Mouse (Mus musculus) heart, adult 2 months (tissue): ENCODE results near the gene Acbd6. TPM values are rescaled to one million over a fixed set of nuclear protein-coding genes. Genes with fewer than 3 reads are reported as not detected.

ENCODE experiments used
- DNase-seq, 2 experiments: peaks; one replicate each; pipeline ENCODE4 v3.0.0; 2021
- H3K27ac ChIP-seq: fragments of 200-600 bp; 2 replicates; pipeline ENCODE4 v1.8.1; 2022
- H3K27me3 ChIP-seq: fragments of 200-500 bp; 2 replicates; pipeline ENCODE4 v1.6.1; 2012; ENCODE audit warnings: mild to moderate bottlenecking, low read length, inconsistent platforms, mixed read lengths; ENCODE audit not compliant: control insufficient read depth, insufficient read depth
- H3K36me3 ChIP-seq: fragments of 200-500 bp; 2 replicates; pipeline ENCODE4 v1.6.1; 2012; ENCODE audit warnings: low read length, inconsistent platforms; ENCODE audit not compliant: control insufficient read depth, insufficient read depth
- H3K4me1 ChIP-seq: fragments of 200-500 bp; 2 replicates; pipeline ENCODE4 v1.6.1; 2011; ENCODE audit warnings: low read length; ENCODE audit not compliant: control insufficient read depth, insufficient read depth
- H3K4me3 ChIP-seq: fragments of 200-600 bp; 2 replicates; pipeline ENCODE4 v1.8.1; 2022
- H3K79me2 ChIP-seq: fragments of 200-500 bp; replicated peaks from 2 replicates; pipeline ENCODE4 v1.6.1; 2012; ENCODE audit warnings: mild to moderate bottlenecking, inconsistent platforms, low read length, moderate library complexity, mixed read lengths; ENCODE audit not compliant: control insufficient read depth, insufficient read depth
- H3K9ac ChIP-seq: fragments of 200-500 bp; 2 replicates; pipeline ENCODE4 v1.6.1; 2012; ENCODE audit warnings: low read depth, mild to moderate bottlenecking, control low read depth, inconsistent platforms, low read length, mixed read lengths
- CTCF ChIP-seq: fragments of 200-600 bp; IDR thresholded peaks from 2 replicates; pipeline ENCODE4 v1.8.1; 2022; ENCODE audit warnings: antibody characterized with exemption, mild to moderate bottlenecking, moderate library complexity
- EP300 ChIP-seq: fragments of 200-500 bp; IDR thresholded peaks from 2 replicates; pipeline ENCODE4 v1.6.1; 2011; ENCODE audit warnings: low read depth, low read length, control low read depth; ENCODE audit not compliant: insufficient read depth
- POLR2A ChIP-seq: fragments of 200-500 bp; IDR thresholded peaks from 2 replicates; pipeline ENCODE4 v1.6.1; 2011; ENCODE audit warnings: mild to moderate bottlenecking, low read depth, low read length, control low read depth; ENCODE audit not compliant: insufficient read depth
- WGBS: fragments of 180-500 bp; shearing (Covaris S2); methylation state at CpG from one replicate; pipeline ENCODE4 v1.1.7; 2018; 5-methylcytosine and 5-hydroxymethylcytosine counted together
- intact Hi-C: fragments of 180-260 bp; cut with DNase I; formaldehyde crosslinking; loops from one replicate; pipeline ENCODE4 v1.15.1; 2025
- polyA plus RNA-seq: library from polyadenylated mRNA; depleted of rRNA; stranded (reverse); fragments of >200 nt; gene quantifications from 2 replicates; pipeline ENCODE4 v1.2.3, GENCODE M21; 2012
- total RNA-seq, 2 experiments: library from RNA; stranded (reverse); gene quantifications; 2 replicates each; pipeline ENCODE4 v1.2.3; 2021

The Acbd6 gene
- total and polyA plus RNA-seq, 3 experiments, result 55.7 to 63.6 (median 57.1) TPM

DNA sequence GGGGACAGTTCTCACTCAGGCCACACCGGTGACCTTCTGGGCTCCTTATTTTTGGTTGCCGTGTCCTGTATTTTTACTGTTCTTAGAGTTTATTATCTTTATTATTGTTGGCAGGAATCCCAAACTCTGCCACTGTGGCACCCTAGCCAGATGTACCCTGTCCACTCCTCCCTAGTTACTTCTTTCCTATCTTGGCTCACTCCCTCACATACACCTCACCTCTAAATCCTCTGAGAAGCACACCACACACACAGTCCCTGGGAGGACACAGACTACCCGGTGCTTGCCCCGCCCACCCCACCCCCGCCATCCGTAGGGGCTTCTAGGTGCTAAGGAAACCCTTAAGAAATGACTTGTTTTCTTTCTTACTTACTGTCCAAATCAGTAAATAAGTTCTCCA, 117.7 kb downstream of the Acbd6 start:
- H3K27ac ChIP-seq, result no peak overlapping the region
- H3K79me2 ChIP-seq, result no peaks in the 10 kb centered on the region
- no peak overlapping the region for H3K4me3 ChIP-seq
- no peaks in the 10 kb centered on the region for H3K36me3 ChIP-seq
- no peaks in the 10 kb centered on the region for H3K27me3 ChIP-seq
- 74% methylated on average over 6 of the region's 6 CpGs for WGBS
- intact Hi-C loops, result no loop called here
- TF ChIP-seq CTCF (no peak), EP300 (no peak), POLR2A (no peak)
- H3K4me1 ChIP-seq, result no peaks in the 10 kb centered on the region
- DNase-seq, result no peak
- H3K9ac ChIP-seq, result no peak overlapping the region

DNA sequence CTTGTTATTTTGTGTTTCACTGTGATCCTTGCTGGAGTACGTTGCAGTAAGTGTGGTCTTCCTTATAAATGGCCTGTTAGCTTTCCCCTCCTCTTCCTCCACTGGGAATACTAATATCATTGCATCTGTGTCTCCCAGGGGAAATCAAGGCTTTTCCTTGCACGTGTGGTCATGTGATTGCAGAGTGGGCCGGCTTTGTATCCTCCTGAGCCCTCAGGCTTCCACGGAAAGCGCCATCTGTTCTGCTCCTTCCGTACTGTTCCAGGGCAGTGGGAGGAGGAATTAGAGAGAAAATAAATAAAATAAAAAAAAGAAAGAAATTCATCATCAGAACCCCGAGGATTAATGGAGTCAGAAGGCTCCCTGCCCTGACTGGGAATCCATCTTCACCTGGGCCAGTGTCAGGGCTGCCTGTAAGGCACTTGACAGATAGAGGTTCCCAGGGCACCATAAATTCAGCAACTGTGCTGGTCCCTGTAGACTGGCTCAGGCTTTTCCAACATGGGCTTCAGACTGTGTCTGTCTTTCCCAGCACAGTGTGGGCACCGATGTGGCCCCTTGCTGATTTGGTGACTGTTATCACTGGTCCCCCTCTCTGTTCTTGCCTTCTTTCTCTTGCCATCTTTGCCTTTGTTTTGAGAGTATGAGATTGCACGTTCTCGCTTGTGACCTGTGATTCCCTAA, 123.3 kb downstream of the Acbd6 start:
- H3K4me3 ChIP-seq, result no peak overlapping the region
- intact Hi-C loops, result no loop called here
- no peak overlapping the region for H3K9ac ChIP-seq
- 64% methylated on average over 10 of the region's 10 CpGs for WGBS
- H3K36me3 ChIP-seq, result no peaks in the 10 kb centered on the region
- H3K4me1 ChIP-seq, result no peaks in the 10 kb centered on the region
- TF ChIP-seq POLR2A (no peak), EP300 (no peak), CTCF (no peak)
- no peaks in the 10 kb centered on the region for H3K79me2 ChIP-seq
- no peak overlapping the region for H3K27ac ChIP-seq
- H3K27me3 ChIP-seq, result no peaks in the 10 kb centered on the region
- no peak for DNase-seq

DNA sequence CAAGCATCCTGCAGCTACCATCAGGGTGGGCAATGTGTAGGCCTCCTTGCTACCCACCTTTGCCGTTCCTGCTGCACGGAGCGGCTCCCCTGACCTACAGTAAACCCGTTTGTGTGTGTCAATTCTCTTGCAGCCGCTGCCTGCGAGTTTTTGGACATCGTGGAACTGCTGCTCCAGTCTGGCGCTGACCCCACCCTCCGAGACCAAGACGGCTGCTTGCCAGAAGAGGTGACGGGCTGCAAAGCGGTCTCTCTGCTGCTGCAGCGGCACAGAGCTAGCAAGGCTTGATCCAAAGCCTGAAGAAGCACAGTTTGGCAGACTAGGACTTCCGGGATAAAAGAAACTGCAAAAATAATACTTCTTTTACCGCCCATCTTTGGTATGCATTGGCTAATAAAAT, 128.9 kb downstream of the Acbd6 start:
- no peak for TF ChIP-seq CTCF
- no peak for TF ChIP-seq POLR2A
- TF ChIP-seq EP300, result no peak
- DNase-seq, result no peak
- H3K36me3 ChIP-seq, result no peaks in the 10 kb centered on the region
- no peak overlapping the region for H3K4me3 ChIP-seq
- no peaks in the 10 kb centered on the region for H3K4me1 ChIP-seq
- H3K27ac ChIP-seq, result no peak overlapping the region
- H3K27me3 ChIP-seq, result no peaks in the 10 kb centered on the region
- H3K79me2 ChIP-seq, result no peaks in the 10 kb centered on the region
- intact Hi-C loops, result no loop called here
- 86% methylated on average over 15 of the region's 15 CpGs for WGBS
- H3K9ac ChIP-seq, result no peak overlapping the region

DNA sequence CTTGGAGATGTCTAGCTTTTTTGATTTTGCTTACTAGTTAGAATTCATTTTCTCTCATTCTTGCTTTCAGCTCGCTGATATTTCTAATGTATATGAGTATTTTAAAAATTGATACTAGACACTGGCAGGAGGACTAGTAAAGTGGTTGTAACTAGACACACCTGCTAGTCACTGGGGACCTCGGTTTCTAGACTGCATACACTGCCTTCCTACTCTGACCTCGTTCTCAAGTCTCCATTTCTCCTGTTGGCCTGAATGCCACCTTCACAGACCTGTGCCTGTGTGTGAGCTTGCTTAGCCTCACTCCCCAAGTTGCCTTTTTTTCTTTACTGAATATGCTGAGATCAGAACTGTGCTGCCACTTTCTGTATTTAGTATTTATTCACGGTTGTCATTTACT, 131.2 kb downstream of the Acbd6 start:
- 90% methylated on average over 4 of the region's 4 CpGs for WGBS
- Histone ChIP-seq H3K27ac (no peak overlapping the region), H3K4me3 (no peak overlapping the region), H3K79me2 (no peaks in the 10 kb centered on the region), H3K9ac (no peak overlapping the region), H3K27me3 (no peaks in the 10 kb centered on the region), H3K36me3 (no peaks in the 10 kb centered on the region), H3K4me1 (no peaks in the 10 kb centered on the region)
- no peak for DNase-seq
- intact Hi-C loops, result no loop called here
- TF ChIP-seq POLR2A, result no peak

DNA sequence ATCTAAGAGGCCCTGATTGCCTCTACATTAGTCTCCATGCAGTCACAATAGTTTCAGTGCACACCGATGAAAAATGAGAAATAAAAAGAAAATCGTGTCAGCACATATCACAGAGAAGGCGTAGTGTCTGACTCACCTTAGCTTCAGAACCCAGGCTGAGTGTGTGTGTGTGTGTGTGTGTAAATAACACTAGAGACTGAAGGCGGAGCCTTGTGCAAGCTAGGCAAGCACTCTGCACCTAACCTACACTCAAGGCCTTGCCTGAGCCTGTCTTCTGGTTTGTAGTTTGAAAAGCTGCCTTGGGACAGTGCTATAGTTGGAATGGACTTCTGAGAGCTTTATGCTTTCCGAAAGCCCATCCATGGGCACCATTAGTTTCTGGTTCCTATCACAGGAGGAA, 131.6 kb downstream of the Acbd6 start:
- DNase-seq, result no peak
- no peaks in the 10 kb centered on the region for H3K4me1 ChIP-seq
- WGBS, result 90% methylated on average over 5 of the region's 5 CpGs
- no peaks in the 10 kb centered on the region for H3K27me3 ChIP-seq
- H3K36me3 ChIP-seq, result no peaks in the 10 kb centered on the region
- H3K9ac ChIP-seq, result no peak overlapping the region
- intact Hi-C loops, result no loop called here
- H3K27ac ChIP-seq, result no peak overlapping the region
- H3K79me2 ChIP-seq, result no peaks in the 10 kb centered on the region
- no peak overlapping the region for H3K4me3 ChIP-seq
- TF ChIP-seq EP300 (no peak), POLR2A (no peak), CTCF (no peak)

DNA sequence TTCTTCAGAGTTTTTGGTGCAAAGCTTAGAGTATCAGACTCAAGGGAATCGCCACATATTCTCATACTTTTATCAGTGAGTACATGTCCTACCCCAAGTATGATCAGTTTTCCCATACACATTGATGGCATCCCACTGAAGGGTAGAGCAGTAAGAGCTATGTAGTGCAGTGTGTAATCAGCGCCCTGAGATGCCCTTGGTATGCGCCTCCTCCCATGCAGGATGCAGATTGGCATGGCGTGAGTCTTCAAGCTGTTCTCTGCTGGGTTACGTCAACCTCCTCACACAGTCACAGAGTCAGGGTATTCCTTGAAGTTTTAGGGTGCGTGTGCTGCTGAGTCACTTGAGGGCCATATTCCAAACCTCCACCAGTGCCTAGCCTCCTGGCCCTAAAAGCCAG, 134.3 kb downstream of the Acbd6 start:
- Histone ChIP-seq H3K9ac (no peak overlapping the region), H3K4me1 (no peaks in the 10 kb centered on the region), H3K4me3 (no peak overlapping the region), H3K27ac (no peak overlapping the region), H3K79me2 (no peaks in the 10 kb centered on the region), H3K36me3 (no peaks in the 10 kb centered on the region), H3K27me3 (no peaks in the 10 kb centered on the region)
- DNase-seq, result no peak
- TF ChIP-seq POLR2A (no peak), EP300 (no peak), CTCF (no peak)
- WGBS, result 88% methylated on average over 6 of the region's 6 CpGs
- intact Hi-C loops, result no loop called here
